ENCODE assay signal across 11 mouse cellular contexts in genomic region chr3:33217360-33218034, GRCm38 (mm10).
A peak's percentile ranks its signal among the peaks of the same experiment; 100 is the strongest.
DNase-seq lines count a peak whose midpoint lies in the region; ATAC-seq and TF ChIP-seq lines count a peak whose summit lies in the region.
"Had no signal": no experiment of that assay in that cellular context is flagged by ENCODE, and none has a peak within 500 bp of the region (broad histone marks: within the 10 kb centered on the region; RNA-seq: fewer than 3 reads in every experiment).

No protein-coding gene starts in this region.

- no peak overlapping the region for H3K4me2 ChIP-seq in embryonic facial prominence, embryonic 12.5 days (replicated peaks)
- no peak overlapping the region for H3K4me2 ChIP-seq in midbrain, postnatal 0 days (ENCODE audit: low read depth, low read length, poor library complexity, severe bottlenecking)

- no peak overlapping the region for H3K4me3 ChIP-seq in embryonic facial prominence, embryonic 12.5 days
- no peak overlapping the region for H3K4me3 ChIP-seq in midbrain, postnatal 0 days (ENCODE audit: low read depth, low read length)
- H3K4me3 ChIP-seq in gastrocnemius, adult 2 months, result no peak overlapping the region

- H3K4me1 ChIP-seq in embryonic facial prominence, embryonic 12.5 days, result peaks cover 8% of the 10 kb centered on the region
- H3K4me1 ChIP-seq in midbrain, postnatal 0 days (ENCODE audit: insufficient read depth, low read length), result no peaks in the 10 kb centered on the region

- DNase-seq in brain, adult 2 months (ENCODE audit: low read depth, low spot score), result peak; percentile 52
- DNase-seq in layer of hippocampus, adult 18-20 months (ENCODE audit: low spot score in 2 of 2), result peak; percentile 12 to 34
- peak; percentile 51 for DNase-seq in midbrain, postnatal 0 days (ENCODE audit: low spot score)
- DNase-seq in ovary, postnatal 36 days (ENCODE audit: low spot score), result no peak
- DNase-seq in cerebellum, postnatal 36 days, result no peak
- DNase-seq in gastrocnemius, adult 2 months, result no peak
- DNase-seq: kidney, adult 8-10 months; lung, postnatal 36 days had no signal

- no peaks in the 10 kb centered on the region for H3K9me3 ChIP-seq in embryonic facial prominence, embryonic 12.5 days
- H3K9me3 ChIP-seq in midbrain, postnatal 0 days (ENCODE audit: low read length), result no peaks in the 10 kb centered on the region

- no peak for TF ChIP-seq CTCF in midbrain, postnatal 0 days (IDR thresholded peaks at IDR 0.05)
- TF ChIP-seq CTCF in gastrocnemius, adult 2 months (IDR thresholded peaks at IDR 0.05), result no peak

- no peak overlapping the region for H3K27ac ChIP-seq in embryonic facial prominence, embryonic 12.5 days
- no peak overlapping the region for H3K27ac ChIP-seq in midbrain, postnatal 0 days (ENCODE audit: low read depth, low read length)
- no peak overlapping the region for H3K27ac ChIP-seq in gastrocnemius, adult 2 months

- H3K27me3 ChIP-seq in embryonic facial prominence, embryonic 12.5 days, result no peaks in the 10 kb centered on the region
- no peaks in the 10 kb centered on the region for H3K27me3 ChIP-seq in midbrain, postnatal 0 days (ENCODE audit: insufficient read depth, low read length)
- H3K27me3 ChIP-seq: CH12.LX had no signal

- intact Hi-C loops in gastrocnemius, adult 2 months (cut with DNase I), result no loop called here

- ATAC-seq in embryonic facial prominence, embryonic 12.5 days (ENCODE audit: insufficient number of reproducible peaks, insufficient read depth, low FRiP score, low TSS enrichment), result peak; percentile 60; the same call in 1 of the 2 replicates
- no peak for ATAC-seq in midbrain, postnatal 0 days (ENCODE audit: low FRiP score)
- no peak for ATAC-seq in megakaryocyte-erythroid progenitor cell, adult 5-6 weeks (replicated peaks; ENCODE audit: low FRiP score, low TSS enrichment, poor library complexity, severe bottlenecking)

- H3K9ac ChIP-seq in embryonic facial prominence, embryonic 12.5 days, result no peak overlapping the region
- no peak overlapping the region for H3K9ac ChIP-seq in midbrain, postnatal 0 days (replicated peaks; ENCODE audit: low read length, poor library complexity, severe bottlenecking)

- H3K36me3 ChIP-seq in embryonic facial prominence, embryonic 12.5 days, result no peaks in the 10 kb centered on the region
- H3K36me3 ChIP-seq in midbrain, postnatal 0 days (ENCODE audit: insufficient read depth, low read length), result no peaks in the 10 kb centered on the region

- 67% methylated on average over 18 of the region's 18 CpGs for WGBS in embryonic facial prominence, embryonic 12.5 days
- 66% methylated on average over 18 of the region's 18 CpGs for WGBS in midbrain, postnatal 0 days

Comparison
In these comparisons a context has a peak if more than half of its experiments do, and no peak if none do; other contexts are left out.
1. DNase-seq: peak in brain, adult 2 months (single experiment), layer of hippocampus, adult 18-20 months (2 of 2) and midbrain, postnatal 0 days (single experiment); none in ovary, postnatal 36 days (single experiment), cerebellum, postnatal 36 days (0 of 2) and gastrocnemius, adult 2 months (single experiment).